Mouse (Mus musculus) MEL (cell line): ENCODE results near the gene Camk1d. TPM values are rescaled to one million over a fixed set of nuclear protein-coding genes. Genes with fewer than 3 reads are reported as not detected.

Experiments
- DNase-seq: peaks from one replicate; pipeline ENCODE4 v3.0.0; 2011; ENCODE audit warnings: low read depth, low spot score
- H3K27ac ChIP-seq: 2 replicates; pipeline ENCODE4 v1.5.1; 2012; ENCODE audit warnings: low read depth, mild to moderate bottlenecking, control low read depth, low read length, moderate library complexity; ENCODE audit not compliant: control insufficient read depth
- H3K27me3 ChIP-seq, 2 experiments: fragments of 150-350 bp in 1 of 2; sonication (generic) in 1 of 2; 2 replicates each; pipeline ENCODE4 v1.6.1; 2012; ENCODE audit warnings: low read length in 2 of 2, mild to moderate bottlenecking in 2 of 2, improper control_type of control experiment in 1 of 2, moderate library complexity in 1 of 2; ENCODE audit not compliant: insufficient read depth in 2 of 2, control insufficient read depth in 1 of 2
- H3K36me3 ChIP-seq, 2 experiments: 2 replicates each; pipeline ENCODE4 v1.6.1; 2012 to 2014; ENCODE audit warnings: low read length in 2 of 2, improper control_type of control experiment in 1 of 2, inconsistent platforms in 1 of 2, mild to moderate bottlenecking in 1 of 2; ENCODE audit not compliant: insufficient read depth in 2 of 2, control insufficient read depth in 1 of 2
- H3K4me1 ChIP-seq, 2 experiments: fragments of 150-350 bp in 1 of 2; sonication (generic) in 1 of 2; 2 replicates each; pipeline ENCODE4 v1.6.1; 2012; ENCODE audit warnings: low read length in 2 of 2, improper control_type of control experiment in 1 of 2, mild to moderate bottlenecking in 1 of 2; ENCODE audit not compliant: insufficient read depth in 2 of 2, control insufficient read depth in 1 of 2
- H3K4me3 ChIP-seq, 2 experiments: fragments of 150-350 bp in 1 of 2; sonication (generic) in 1 of 2; 2 replicates each; pipeline ENCODE4 v1.5.1; 2012; ENCODE audit warnings: low read depth in 2 of 2, low read length in 2 of 2, mild to moderate bottlenecking in 2 of 2, moderate library complexity in 2 of 2, control low read depth in 1 of 2, improper control_type of control experiment in 1 of 2; ENCODE audit not compliant: control insufficient read depth in 1 of 2, insufficient read depth in 1 of 2
- H3K79me2 ChIP-seq: 2 replicates; pipeline ENCODE4 v1.6.1; 2012; ENCODE audit warnings: mild to moderate bottlenecking, low read length, moderate library complexity; ENCODE audit not compliant: control insufficient read depth, poor library complexity, insufficient read depth
- H3K9ac ChIP-seq: 2 replicates; pipeline ENCODE4 v1.6.1; 2012; ENCODE audit warnings: low read depth, mild to moderate bottlenecking, control low read depth, low read length, moderate library complexity; ENCODE audit not compliant: control insufficient read depth, poor library complexity, severe bottlenecking
- H3K9me3 ChIP-seq: fragments of 150-350 bp; sonication (generic); replicated peaks from 2 replicates; pipeline ENCODE4 v1.6.1; 2012; ENCODE audit warnings: mild to moderate bottlenecking, low read length, improper control_type of control experiment, moderate library complexity; ENCODE audit not compliant: insufficient read depth
- CHD1 ChIP-seq: IDR thresholded peaks from 2 replicates; pipeline ENCODE4 v1.6.1; 2012; ENCODE audit warnings: low read depth, mild to moderate bottlenecking, inconsistent platforms, low read length, improper control_type of control experiment
- CTCF ChIP-seq, 3 experiments: IDR thresholded peaks in 2 of 3; conservative IDR thresholded peaks in 1 of 3; 2 replicates each; pipeline ENCODE4 v1.5.1; 2011 to 2012; ENCODE audit warnings: low read length in 3 of 3, low read depth in 2 of 3, mild to moderate bottlenecking in 2 of 3, improper control_type of control experiment in 1 of 3, inconsistent platforms in 1 of 3, mixed read lengths in 1 of 3, moderate library complexity in 1 of 3; ENCODE audit not compliant: control insufficient read depth in 1 of 3, insufficient read depth in 1 of 3, poor library complexity in 1 of 3, severe bottlenecking in 1 of 3
- E2F4 ChIP-seq: IDR thresholded peaks from 2 replicates; pipeline ENCODE4 v1.6.1; 2011; ENCODE audit warnings: low read depth, low read length, improper control_type of control experiment, borderline replicate concordance
- ELF1 ChIP-seq: IDR thresholded peaks from 2 replicates; pipeline ENCODE4 v1.6.1; 2014; ENCODE audit warnings: low read depth, mild to moderate bottlenecking, inconsistent platforms, low read length, improper control_type of control experiment, moderate library complexity
- EP300 ChIP-seq, 2 experiments: IDR thresholded peaks; 2 replicates each; pipeline ENCODE4 v1.6.1; 2011; ENCODE audit warnings: improper control_type of control experiment in 2 of 2, low read length in 2 of 2, low read depth in 1 of 2, mild to moderate bottlenecking in 1 of 2
- ETS1 ChIP-seq: IDR thresholded peaks from 2 replicates; pipeline ENCODE4 v1.6.1; 2012; ENCODE audit warnings: low read depth, mild to moderate bottlenecking, inconsistent platforms, low read length, improper control_type of control experiment, moderate library complexity
- GABPA ChIP-seq: IDR thresholded peaks from 2 replicates; pipeline ENCODE4 v1.6.1; 2012; ENCODE audit warnings: low read depth, mild to moderate bottlenecking, inconsistent platforms, low read length, improper control_type of control experiment, moderate library complexity
- HCFC1 ChIP-seq: IDR thresholded peaks from 2 replicates; pipeline ENCODE4 v1.6.1; 2012; ENCODE audit warnings: low read depth, mild to moderate bottlenecking, inconsistent platforms, low read length, improper control_type of control experiment, moderate library complexity
- JUND ChIP-seq: IDR thresholded peaks from 2 replicates; pipeline ENCODE4 v1.6.1; 2011; ENCODE audit warnings: low read depth, mild to moderate bottlenecking, improper control_type of control experiment, low read length
- MAFK ChIP-seq: IDR thresholded peaks from 2 replicates; pipeline ENCODE4 v1.6.1; 2011; ENCODE audit warnings: low read depth, mild to moderate bottlenecking, low read length, improper control_type of control experiment, borderline replicate concordance
- MAX ChIP-seq: IDR thresholded peaks from 2 replicates; pipeline ENCODE4 v1.6.1; 2011; ENCODE audit warnings: low read length, improper control_type of control experiment
- MAZ ChIP-seq: IDR thresholded peaks from 2 replicates; pipeline ENCODE4 v1.6.1; 2012; ENCODE audit warnings: low read depth, mild to moderate bottlenecking, inconsistent platforms, low read length, improper control_type of control experiment
- MXI1 ChIP-seq: IDR thresholded peaks from 2 replicates; pipeline ENCODE4 v1.6.1; 2011; ENCODE audit warnings: mild to moderate bottlenecking, low read depth, low read length, improper control_type of control experiment
- MYB ChIP-seq: IDR thresholded peaks from 2 replicates; pipeline ENCODE4 v1.6.1; 2011; ENCODE audit warnings: mild to moderate bottlenecking, low read depth, low read length, improper control_type of control experiment
- MYC ChIP-seq: IDR thresholded peaks from 2 replicates; pipeline ENCODE4 v1.6.1; 2011; ENCODE audit warnings: low read depth, mild to moderate bottlenecking, low read length, improper control_type of control experiment, moderate library complexity
- NRF1 ChIP-seq: IDR thresholded peaks from 2 replicates; pipeline ENCODE4 v1.6.1; 2014; ENCODE audit warnings: low read depth, mild to moderate bottlenecking, inconsistent platforms, low read length, improper control_type of control experiment, moderate library complexity; ENCODE audit not compliant: poor library complexity, insufficient read depth, severe bottlenecking
- POLR2AphosphoS2 ChIP-seq: IDR thresholded peaks from 2 replicates; pipeline ENCODE4 v1.6.1; 2011; ENCODE audit warnings: low read length, improper control_type of control experiment
- POLR2AphosphoS5 ChIP-seq: IDR thresholded peaks from 2 replicates; pipeline ENCODE4 v1.6.1; 2012; ENCODE audit warnings: low read depth, borderline replicate concordance, mild to moderate bottlenecking, inconsistent platforms, low read length, moderate library complexity, mixed read lengths
- RAD21 ChIP-seq: IDR thresholded peaks from 2 replicates; pipeline ENCODE4 v1.6.1; 2011; ENCODE audit warnings: mild to moderate bottlenecking, low read depth, low read length, improper control_type of control experiment
- SIN3A ChIP-seq: IDR thresholded peaks from 2 replicates; pipeline ENCODE4 v1.6.1; 2012; ENCODE audit warnings: low read length, improper control_type of control experiment, inconsistent platforms
- SMC3 ChIP-seq: IDR thresholded peaks from 2 replicates; pipeline ENCODE4 v1.6.1; 2011; ENCODE audit warnings: low read depth, low read length, improper control_type of control experiment
- TCF12 ChIP-seq: IDR thresholded peaks from 2 replicates; pipeline ENCODE4 v1.6.1; 2014; ENCODE audit warnings: low read depth, mild to moderate bottlenecking, inconsistent platforms, low read length, improper control_type of control experiment, moderate library complexity
- UBTF ChIP-seq: IDR thresholded peaks from 2 replicates; pipeline ENCODE4 v1.6.1; 2012; ENCODE audit warnings: low read depth, mild to moderate bottlenecking, inconsistent platforms, low read length, improper control_type of control experiment, moderate library complexity, borderline replicate concordance; ENCODE audit not compliant: insufficient read depth
- USF1 ChIP-seq: IDR thresholded peaks from 2 replicates; pipeline ENCODE4 v1.6.1; 2014; ENCODE audit warnings: low read depth, mild to moderate bottlenecking, inconsistent platforms, low read length, improper control_type of control experiment, moderate library complexity
- ZMIZ1 ChIP-seq: IDR thresholded peaks from 2 replicates; pipeline ENCODE4 v1.6.1; 2012; ENCODE audit warnings: low read depth, mild to moderate bottlenecking, inconsistent platforms, low read length, improper control_type of control experiment, moderate library complexity
- polyA plus RNA-seq, 2 experiments: library from polyadenylated mRNA; stranded (reverse) in 1 of 2; unstranded in 1 of 2; fragments of >175 nt in 1 of 2; fragments of >200 nt in 1 of 2; gene quantifications; 2 replicates each; pipeline versions ENCODE4 v1.2.1 to v1.2.4; 2012; ENCODE audit warnings: low replicate concordance in 2 of 2, low read depth in 1 of 2; ENCODE audit not compliant: insufficient read length in 2 of 2, insufficient read depth in 1 of 2, missing spikeins in 1 of 2
- total RNA-seq: library from RNA; depleted of rRNA; stranded (reverse); fragments of 300-350 nt; gene quantifications from 2 replicates; pipeline ENCODE4 v1.2.3, GENCODE M21; 2012

The Camk1d gene
- total and polyA plus RNA-seq, 3 experiments = 2.9 to 4.4 TPM; not detected in 1

GRCm38 (mm10) chr2:5294451-5294850, 419.9 kb downstream of the Camk1d start:
- Histone ChIP-seq H3K4me3 (no peak overlapping the region), H3K79me2 (no peaks in the 10 kb centered on the region), H3K27me3 (no peaks in the 10 kb centered on the region), H3K36me3 (no peaks in the 10 kb centered on the region), H3K9ac (no peak overlapping the region), H3K9me3 (no peaks in the 10 kb centered on the region), H3K4me1 (no peaks in the 10 kb centered on the region), H3K27ac (no peak overlapping the region)
- TF ChIP-seq MYC (no peak), GABPA (no peak), POLR2AphosphoS2 (no peak), NRF1 (no peak), MAZ (no peak), ELF1 (no peak), ETS1 (no peak), HCFC1 (no peak), SMC3 (no peak), CTCF (IDR thresholded peaks at IDR 0.05 in 2 of 3, conservative IDR thresholded peaks at IDR 0.05 in 1 of 3; ENCODE audit: control insufficient read depth in 1 of 3, insufficient read depth in 1 of 3, low read depth in 2 of 3, low read length in 3 of 3, poor library complexity in 1 of 3, severe bottlenecking in 1 of 3) (no peak), TCF12 (no peak), E2F4 (no peak)
- DNase-seq = no peak

GRCm38 (mm10) chr2:5288593-5288992, 425.7 kb downstream of the Camk1d start:
- Histone ChIP-seq H3K27ac (no peak overlapping the region), H3K79me2 (no peaks in the 10 kb centered on the region), H3K4me3 (no peak overlapping the region), H3K9ac (no peak overlapping the region), H3K27me3 (no peaks in the 10 kb centered on the region), H3K36me3 (no peaks in the 10 kb centered on the region), H3K4me1 (no peaks in the 10 kb centered on the region), H3K9me3 (no peaks in the 10 kb centered on the region)
- no peak for TF ChIP-seq JUND
- no peak for TF ChIP-seq MXI1
- TF ChIP-seq POLR2AphosphoS5 = no peak
- TF ChIP-seq CHD1 = no peak
- no peak for TF ChIP-seq UBTF
- no peak for TF ChIP-seq MAFK
- TF ChIP-seq ZMIZ1 = no peak
- no peak for TF ChIP-seq SIN3A
- no peak for TF ChIP-seq RAD21
- no peak for TF ChIP-seq USF1
- no peak for TF ChIP-seq MYB
- TF ChIP-seq MAX = no peak
- no peak for TF ChIP-seq ELF1
- TF ChIP-seq EP300 (IDR thresholded peaks at IDR 0.05; ENCODE audit: low read depth in 1 of 2, low read length in 2 of 2) = no peak
- no peak for TF ChIP-seq CTCF (IDR thresholded peaks at IDR 0.05 in 2 of 3, conservative IDR thresholded peaks at IDR 0.05 in 1 of 3; ENCODE audit: control insufficient read depth in 1 of 3, insufficient read depth in 1 of 3, low read depth in 2 of 3, low read length in 3 of 3, poor library complexity in 1 of 3, severe bottlenecking in 1 of 3)
- DNase-seq = no peak
